Mouse (Mus musculus) c-Kit-positive CD71-negative TER-119-negative erythroid progenitor cells, embryonic 14.5 days (primary cell): ENCODE results near the gene Trim26.
"Not testable (repeated sequence)": the region's sequence is repeated elsewhere in the genome, so short reads cannot be mapped to it uniquely, and the experiment has no call there.

ENCODE experiments used
- DNase-seq: peaks from one replicate; pipeline ENCODE4 v3.0.0-alpha.2; 2013; ENCODE audit warnings: low read depth

Trim26 gene

GRCm38 (mm10) chr17:36836874-36837647 is at the start of gene Trim26:
TSS of gene Trim26 (plus strand) at chr17:36837134.
- DNase-seq, result peak; percentile 98

GRCm38 (mm10) chr17:36788351-36788750 is 48.6 kb upstream of the Trim26 start:
- no peak for DNase-seq

GRCm38 (mm10) chr17:36788801-36789200 is 48.1 kb upstream of the Trim26 start:
- peak; percentile 62 for DNase-seq

GRCm38 (mm10) chr17:36799493-36799892 is 37.4 kb upstream of the Trim26 start:
- no peak for DNase-seq

- DNase-seq, result not testable (repeated sequence)
Observed at GRCm38 (mm10) chr17:36799921-36800462, 36.9 kb upstream of the Trim26 start.

- no peak for DNase-seq
Observed at GRCm38 (mm10) chr17:36811871-36812270, 25.1 kb upstream of the Trim26 start, which contains the start of gene H2-M10.6. TSS of gene H2-M10.6 (plus strand) at chr17:36812171.

- DNase-seq, result no peak
Observed at GRCm38 (mm10) chr17:36824005-36824404, 12.9 kb upstream of the Trim26 start.

- DNase-seq, result no peak
Observed at GRCm38 (mm10) chr17:36825525-36825924, 11.4 kb upstream of the Trim26 start.

GRCm38 (mm10) chr17:36826002-36826401 is 10.9 kb upstream of the Trim26 start:
- DNase-seq, result not testable (repeated sequence)

GRCm38 (mm10) chr17:36828488-36828887 is 8.4 kb upstream of the Trim26 start:
- DNase-seq, result no peak

GRCm38 (mm10) chr17:36830470-36830869 is 6.5 kb upstream of the Trim26 start:
- no peak for DNase-seq

GRCm38 (mm10) chr17:36832694-36833093 is 4.2 kb upstream of the Trim26 start:
- no peak for DNase-seq

GRCm38 (mm10) chr17:36835591-36836426 is 1.1 kb upstream of the Trim26 start:
- no peak for DNase-seq

- no peak for DNase-seq
Observed at GRCm38 (mm10) chr17:36836427-36836812, 514 bp upstream of the Trim26 start.

- DNase-seq, result no peak
Observed at GRCm38 (mm10) chr17:36839001-36839400, 2.1 kb downstream of the Trim26 start.

- DNase-seq, result no peak
Observed at GRCm38 (mm10) chr17:36839931-36840330, 3.0 kb downstream of the Trim26 start.

GRCm38 (mm10) chr17:36840961-36841445 is 4.1 kb downstream of the Trim26 start:
- no peak for DNase-seq

- DNase-seq, result no peak
Observed at GRCm38 (mm10) chr17:36843696-36844095, 6.8 kb downstream of the Trim26 start.

- no peak for DNase-seq
Observed at GRCm38 (mm10) chr17:36844286-36844719, 7.4 kb downstream of the Trim26 start.

GRCm38 (mm10) chr17:36844725-36845124 is 7.8 kb downstream of the Trim26 start:
- no peak for DNase-seq

GRCm38 (mm10) chr17:36848911-36849310 is 12.0 kb downstream of the Trim26 start:
- DNase-seq, result no peak

- no peak for DNase-seq
Observed at GRCm38 (mm10) chr17:36849992-36850391, 13.1 kb downstream of the Trim26 start.
